Mouse (Mus musculus) brown adipose tissue, adult 24 weeks (tissue): Measurements from ENCODE around the gene Atoh7. TPM values are rescaled to one million over a fixed set of nuclear protein-coding genes. Genes with fewer than 3 reads are reported as not detected.
"Not testable (repeated sequence)": the region's sequence is repeated elsewhere in the genome, so short reads cannot be mapped to it uniquely, and the experiment has no call there.

ENCODE experiments used
- H3K27ac ChIP-seq: fragments of 200-500 bp; replicated peaks from 2 replicates; pipeline ENCODE4 v1.5.1; 2012; ENCODE audit warnings: low read depth, mild to moderate bottlenecking, low read length
- H3K4me1 ChIP-seq: fragments of 200-500 bp; 2 replicates; pipeline ENCODE4 v1.6.1; 2012; ENCODE audit warnings: low read length, mixed read lengths; ENCODE audit not compliant: control insufficient read depth, insufficient read depth, insufficient read length
- H3K4me3 ChIP-seq: fragments of 200-500 bp; 2 replicates; pipeline ENCODE4 v1.5.1; 2012; ENCODE audit warnings: low read depth, mild to moderate bottlenecking, low read length, moderate library complexity; ENCODE audit not compliant: insufficient read depth
- polyA plus RNA-seq: library from polyadenylated mRNA; stranded (reverse); fragments of >200 nt; gene quantifications from 2 replicates; pipeline ENCODE4 v1.2.4, GENCODE M21; 2012; ENCODE audit not compliant: missing spikeins, insufficient read depth, insufficient read length

Gene Atoh7
- polyA plus RNA-seq = not detected in 2 replicates

DNA sequence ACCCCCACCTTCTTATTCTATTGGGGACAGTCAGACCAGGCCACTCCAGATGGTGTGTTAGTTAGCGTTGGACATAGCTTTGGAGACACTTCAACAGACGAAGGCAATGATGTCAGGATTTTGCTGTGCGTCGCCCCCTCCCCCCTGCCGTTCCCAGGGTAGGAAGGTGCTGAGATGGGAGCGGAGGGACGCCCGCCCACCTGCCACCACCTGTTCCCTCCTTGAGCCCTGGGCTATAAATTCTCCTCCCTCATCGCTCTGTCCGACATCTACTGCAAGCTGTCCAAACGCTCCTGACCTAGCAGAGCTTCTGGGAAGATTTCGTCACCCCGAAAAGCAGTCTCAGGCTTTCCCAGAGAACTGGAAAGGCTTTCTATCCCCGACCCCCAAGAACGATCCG is at the start of gene Atoh7:
Gene Atoh7, plus strand, starts transcription at position 131 of the 400 bp plus-strand sequence.
- H3K4me1 ChIP-seq = no peaks in the 10 kb centered on the region
- peak within 1 kb of the TSS; percentile 55 for H3K4me3 ChIP-seq
- no peak within 1 kb of the TSS for H3K27ac ChIP-seq

DNA sequence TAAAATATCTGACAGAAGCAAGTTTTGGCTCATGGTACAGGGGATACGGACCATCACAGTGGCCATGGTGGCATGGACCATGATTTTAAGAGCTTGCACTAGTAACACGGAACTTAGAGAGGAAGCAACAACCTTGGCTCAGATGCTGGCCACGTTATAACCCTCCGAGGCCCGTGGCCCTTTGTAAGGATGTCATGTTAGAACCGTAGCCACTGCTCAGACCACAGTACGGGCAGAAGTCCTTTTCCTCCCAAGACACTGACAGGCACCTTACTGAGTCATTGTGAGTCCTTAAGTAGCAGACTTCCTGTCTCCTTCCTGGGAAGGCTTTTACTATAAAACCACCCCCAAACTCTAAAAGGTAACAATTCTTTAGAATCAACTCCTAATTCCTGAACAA is 48.2 kb upstream of the Atoh7 start:
- Histone ChIP-seq H3K4me3 (no peak overlapping the region), H3K27ac (peak overlapping the region; percentile 28; the same call in 1 of the 2 replicates), H3K4me1 (peaks cover 5% of the 10 kb centered on the region; the same call in 1 of the 2 replicates)

DNA sequence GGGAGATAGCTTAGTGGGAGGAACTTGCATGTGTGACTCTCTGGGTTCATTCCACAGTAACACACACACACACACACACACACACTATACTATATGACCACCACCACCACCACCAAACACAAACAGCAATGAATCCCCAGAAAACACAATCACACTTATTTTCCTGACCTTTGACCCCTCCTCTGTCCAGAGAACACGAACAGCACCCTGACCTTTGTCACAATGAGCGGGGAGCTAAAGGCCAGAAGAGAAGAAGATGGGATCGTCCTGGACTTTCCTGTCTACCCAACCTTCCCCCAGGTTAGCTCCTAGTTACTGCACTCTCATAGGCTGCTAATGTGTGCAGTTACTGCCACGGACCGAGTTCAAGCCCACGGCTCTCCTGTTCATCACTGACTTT is 47.4 kb upstream of the Atoh7 start:
- Histone ChIP-seq H3K27ac (no peak overlapping the region), H3K4me3 (no peak overlapping the region), H3K4me1 (peaks cover 5% of the 10 kb centered on the region; the same call in 1 of the 2 replicates)

DNA sequence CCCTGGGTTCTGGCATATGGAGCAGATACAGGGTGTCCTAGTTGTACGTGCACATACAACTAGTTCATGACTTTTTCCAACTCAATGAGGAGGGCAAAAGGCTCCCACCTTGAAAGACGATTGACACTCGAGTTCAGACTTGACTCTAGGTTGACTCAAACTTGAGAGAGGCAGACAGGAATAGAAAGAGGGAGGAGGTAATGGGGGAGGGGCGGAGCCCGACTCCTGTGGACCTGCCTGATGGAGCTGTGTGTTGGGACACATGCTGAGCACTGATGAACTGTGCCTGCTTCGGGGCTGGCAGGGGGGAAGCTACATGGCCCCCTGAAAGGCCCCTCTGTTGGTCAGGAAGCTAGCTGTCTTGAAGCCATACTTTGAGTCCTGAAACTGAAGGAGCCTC is 46.4 kb upstream of the Atoh7 start:
- Histone ChIP-seq H3K4me3 (no peak overlapping the region), H3K27ac (no peak overlapping the region)

DNA sequence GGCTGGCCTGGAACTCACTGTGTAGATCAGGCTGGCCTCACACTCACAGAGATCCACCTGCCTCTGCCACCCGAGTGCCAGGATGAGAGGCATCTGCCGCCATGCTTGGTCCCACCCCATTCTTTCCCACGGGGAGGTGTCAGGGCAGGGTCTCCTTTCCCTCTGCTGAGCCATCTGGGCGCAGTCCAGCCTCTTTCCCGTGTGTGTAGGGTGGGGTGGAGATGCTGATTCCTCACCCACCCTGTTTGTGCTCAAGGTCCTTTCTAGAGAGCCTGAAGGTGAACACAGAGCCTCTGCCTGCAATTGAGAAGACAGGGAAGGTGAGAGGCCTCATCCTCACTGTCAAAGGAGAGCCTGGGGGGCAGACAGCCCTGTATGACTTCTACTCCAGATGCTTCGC is 45.4 kb upstream of the Atoh7 start:
- not testable (repeated sequence) for H3K27ac ChIP-seq, H3K4me1 ChIP-seq, H3K4me3 ChIP-seq

More for the DNA sequence above, 46.4 kb upstream of the Atoh7 start:
- H3K4me1 ChIP-seq = peaks cover 5% of the 10 kb centered on the region; the same call in 1 of the 2 replicates

DNA sequence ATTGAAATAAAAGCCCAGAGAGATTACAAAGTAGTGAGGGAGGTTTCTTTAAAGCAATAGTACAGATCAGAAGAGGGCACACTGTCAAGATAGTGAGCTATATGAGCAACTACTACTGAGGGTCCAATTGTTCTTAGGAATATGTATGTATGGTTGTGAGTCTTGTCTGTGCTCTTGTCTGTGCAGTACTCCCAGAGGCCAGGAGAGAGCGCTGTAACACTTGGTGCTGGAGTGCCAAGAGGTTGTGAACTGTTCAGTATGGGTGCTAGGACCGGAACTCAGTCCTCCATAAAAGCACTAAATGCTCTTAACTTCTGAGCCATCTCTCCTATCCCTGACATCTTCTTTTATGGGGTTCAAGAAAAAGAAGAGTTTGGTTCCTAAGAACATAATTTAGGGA is 44.9 kb upstream of the Atoh7 start:
- Histone ChIP-seq H3K27ac (no peak overlapping the region), H3K4me1 (peaks cover 5% of the 10 kb centered on the region; the same call in 1 of the 2 replicates)

DNA sequence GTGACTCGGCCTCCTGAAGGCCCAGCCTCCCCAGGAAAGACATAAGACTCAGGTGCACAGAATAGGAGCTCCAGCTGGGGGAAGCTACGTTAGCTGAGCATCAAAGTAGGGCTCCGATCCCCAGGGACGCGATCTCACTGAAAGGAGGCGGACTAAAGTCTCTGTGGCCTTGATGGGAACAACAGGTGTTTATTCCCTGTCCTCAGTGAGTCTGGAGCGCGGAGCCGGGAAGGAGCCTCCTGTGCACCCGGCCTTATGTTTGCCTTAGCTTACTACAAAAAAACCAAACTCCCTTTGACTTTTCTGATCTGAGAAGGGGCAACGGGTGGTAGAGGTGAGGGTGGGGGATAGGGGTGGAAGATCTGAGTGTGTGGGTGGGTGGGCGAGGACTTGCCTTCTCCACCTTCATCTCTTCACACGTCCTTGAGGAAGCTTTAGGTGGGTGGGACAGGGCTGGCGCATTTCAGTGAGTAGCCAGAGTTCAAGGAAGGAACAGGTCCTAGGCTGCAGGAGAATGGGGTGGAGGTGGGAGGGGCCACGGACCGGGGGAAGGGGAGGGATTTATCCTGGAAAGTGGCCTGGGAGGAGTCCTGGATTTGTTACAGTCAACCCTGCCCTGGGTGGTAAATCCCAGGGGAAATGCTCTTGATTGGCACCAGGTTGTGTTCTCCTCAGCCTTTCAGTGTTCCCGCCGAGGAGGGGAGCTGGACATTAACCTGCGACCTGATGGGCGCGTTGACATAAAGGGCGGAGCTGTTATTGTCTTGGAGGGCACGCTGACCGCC is 42.3 kb upstream of the Atoh7 start:
- H3K27ac ChIP-seq = peak overlapping the region; percentile 60
- peak overlapping the region; percentile 12; the same call in 1 of the 2 replicates for H3K4me3 ChIP-seq
- H3K4me1 ChIP-seq = peaks cover 10% of the 10 kb centered on the region

More for the DNA sequence above, 44.9 kb upstream of the Atoh7 start:
- no peak overlapping the region for H3K4me3 ChIP-seq

DNA sequence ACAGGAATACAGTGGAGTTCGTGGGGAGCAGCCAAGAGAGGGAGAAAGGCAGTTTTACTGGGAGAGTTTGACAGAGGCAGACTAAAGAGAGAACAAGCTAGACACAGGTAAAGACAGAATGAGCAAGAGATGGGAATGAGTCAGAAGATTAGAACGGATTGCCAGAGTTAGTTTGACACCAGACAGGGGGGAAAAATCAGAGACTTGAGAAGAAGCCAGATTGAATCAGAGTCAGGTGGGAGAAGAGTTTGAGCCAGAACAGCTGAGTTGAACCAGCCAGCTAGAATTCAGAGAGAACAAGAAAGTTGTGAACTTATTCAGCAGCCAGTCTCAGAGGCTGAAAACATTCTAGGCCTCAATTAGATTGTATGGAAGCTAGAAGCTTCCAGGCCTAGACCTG is 39.6 kb upstream of the Atoh7 start, which contains the start of gene Pbld1:
Gene Pbld1, plus strand, starts transcription at position 301 of the 400 bp plus-strand sequence.
- Histone ChIP-seq H3K4me1 (peaks cover 13% of the 10 kb centered on the region), H3K27ac (peak within 1 kb of the TSS; percentile 84), H3K4me3 (peak within 1 kb of the TSS; percentile 52)

DNA sequence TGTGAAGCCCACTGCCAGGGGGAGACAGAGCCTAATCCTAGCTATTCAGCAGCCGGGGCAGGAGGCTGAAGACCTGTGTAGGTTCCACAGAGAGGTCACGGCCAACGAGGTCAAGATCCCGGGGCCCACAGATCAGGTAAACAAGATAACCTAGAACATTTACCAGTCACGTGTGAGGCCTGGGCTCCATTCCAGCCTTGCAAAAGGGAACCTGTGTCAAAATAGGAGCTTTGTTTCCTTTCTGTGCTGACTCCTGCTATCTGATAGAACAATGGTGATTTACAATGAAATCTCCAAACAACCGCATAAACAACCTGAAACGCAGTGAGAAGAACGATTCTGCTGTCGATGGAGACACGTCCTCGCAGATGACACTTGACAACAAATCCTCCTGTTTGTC is 39.0 kb upstream of the Atoh7 start:
- Histone ChIP-seq H3K4me1 (peaks cover 13% of the 10 kb centered on the region), H3K4me3 (peak overlapping the region; percentile 52), H3K27ac (peak overlapping the region; percentile 84)

DNA sequence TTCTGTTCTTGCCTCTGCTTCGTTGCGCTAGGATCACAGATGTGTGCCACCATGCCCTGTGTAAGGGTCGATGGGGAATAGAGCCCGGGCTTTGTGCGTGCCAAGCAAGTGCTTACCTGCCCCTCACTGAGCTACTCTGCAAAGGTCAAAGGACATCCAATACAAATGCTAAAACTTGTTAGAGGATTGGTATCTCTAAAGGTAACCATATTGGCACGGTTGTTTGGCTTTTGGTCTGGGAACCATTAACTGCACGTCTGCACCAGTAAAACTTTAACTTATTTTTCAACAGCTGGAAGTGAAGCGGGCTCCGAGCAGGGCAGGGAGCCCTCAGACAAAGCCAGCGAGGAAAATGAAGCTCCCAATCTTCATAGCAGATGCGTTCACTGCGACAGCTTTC is 38.2 kb upstream of the Atoh7 start:
- Histone ChIP-seq H3K4me3 (peak overlapping the region; percentile 52; the same call in 1 of the 2 replicates), H3K27ac (no peak overlapping the region; the same call in 1 of the 2 replicates), H3K4me1 (peaks cover 13% of the 10 kb centered on the region)

DNA sequence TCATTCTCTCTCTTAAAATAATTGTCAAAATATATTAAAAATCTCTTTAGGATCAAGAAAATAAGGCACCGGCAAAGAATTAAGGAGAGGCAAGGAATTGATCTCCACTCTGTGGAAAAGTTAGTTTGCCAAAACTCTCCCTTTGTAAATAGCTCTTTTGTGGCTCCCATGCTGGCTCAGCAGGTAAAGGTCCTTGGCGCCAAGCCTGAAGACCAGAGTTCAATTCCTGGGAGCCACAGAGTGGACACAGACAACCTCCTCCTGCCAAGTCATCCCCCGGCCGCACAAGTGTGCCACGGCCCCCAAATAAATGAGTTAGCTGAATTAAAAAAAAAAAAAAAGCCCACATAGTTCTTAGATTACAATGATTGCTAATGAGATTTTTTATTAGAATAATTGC is 36.8 kb upstream of the Atoh7 start:
- H3K4me3 ChIP-seq = no peak overlapping the region
- no peak overlapping the region for H3K27ac ChIP-seq
- peaks cover 13% of the 10 kb centered on the region for H3K4me1 ChIP-seq

DNA sequence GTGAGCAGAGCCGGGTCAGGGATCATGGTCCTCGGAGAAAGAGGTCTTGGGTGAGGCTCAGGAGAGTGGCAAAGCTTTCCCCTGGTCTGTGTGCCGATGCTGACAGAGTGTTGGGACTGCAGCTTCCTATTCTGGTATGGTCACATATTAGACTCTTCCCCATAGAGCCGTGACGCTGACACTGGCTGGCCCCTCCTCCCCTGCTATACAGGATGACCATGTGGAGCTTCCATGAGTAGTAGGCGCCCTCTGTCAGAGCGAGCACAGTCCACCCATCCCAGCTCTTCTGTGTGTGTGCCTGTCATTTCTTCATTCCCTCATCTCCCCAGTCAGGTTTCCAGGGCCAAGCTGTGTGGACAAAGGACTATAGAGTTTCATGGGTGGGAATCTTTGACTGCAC is 36.1 kb upstream of the Atoh7 start:
- Histone ChIP-seq H3K27ac (no peak overlapping the region), H3K4me3 (no peak overlapping the region), H3K4me1 (peaks cover 13% of the 10 kb centered on the region)

DNA sequence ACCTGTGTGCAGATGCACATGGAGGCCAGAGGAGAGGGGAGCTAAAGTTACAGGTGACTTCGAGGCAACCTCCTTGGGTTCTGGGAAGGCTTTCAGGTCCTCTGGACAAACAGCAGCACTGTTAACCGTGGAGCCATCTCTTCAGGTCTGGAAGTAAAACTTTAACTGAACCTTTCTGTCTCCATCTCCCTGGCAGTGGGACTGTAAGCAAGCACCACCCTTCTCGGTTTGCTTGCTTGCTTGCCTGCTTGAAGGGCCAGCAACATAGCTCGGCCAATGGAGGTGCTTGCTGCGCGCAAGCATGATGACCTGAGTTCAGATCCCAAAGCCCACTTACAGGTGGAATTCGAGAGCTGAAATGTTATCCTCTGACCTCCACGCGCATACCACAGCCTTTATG is 34.9 kb upstream of the Atoh7 start:
- no peak overlapping the region for H3K4me3 ChIP-seq
- no peak overlapping the region for H3K27ac ChIP-seq
- H3K4me1 ChIP-seq = peaks cover 13% of the 10 kb centered on the region

DNA sequence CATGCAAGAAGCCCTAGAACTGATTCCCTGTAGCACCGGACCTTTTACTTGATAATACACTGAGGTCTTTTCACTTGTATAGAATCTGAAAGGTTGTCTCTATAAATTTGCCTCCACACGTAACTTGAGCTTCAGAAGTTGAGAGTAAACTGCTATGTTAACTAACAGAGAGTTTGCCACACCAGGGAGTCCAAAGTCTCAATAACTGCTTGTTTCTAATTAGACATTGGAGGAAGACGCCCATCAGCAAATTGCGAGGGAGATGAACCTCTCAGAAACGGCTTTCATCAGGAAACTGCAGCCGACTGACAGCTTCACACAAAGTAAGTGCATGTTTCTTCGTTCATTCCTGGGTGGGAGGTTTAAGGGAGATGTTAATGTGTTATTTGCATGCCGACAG is 33.9 kb upstream of the Atoh7 start:
- H3K4me1 ChIP-seq = peaks cover 9% of the 10 kb centered on the region
- no peak overlapping the region for H3K27ac ChIP-seq
- H3K4me3 ChIP-seq = no peak overlapping the region

DNA sequence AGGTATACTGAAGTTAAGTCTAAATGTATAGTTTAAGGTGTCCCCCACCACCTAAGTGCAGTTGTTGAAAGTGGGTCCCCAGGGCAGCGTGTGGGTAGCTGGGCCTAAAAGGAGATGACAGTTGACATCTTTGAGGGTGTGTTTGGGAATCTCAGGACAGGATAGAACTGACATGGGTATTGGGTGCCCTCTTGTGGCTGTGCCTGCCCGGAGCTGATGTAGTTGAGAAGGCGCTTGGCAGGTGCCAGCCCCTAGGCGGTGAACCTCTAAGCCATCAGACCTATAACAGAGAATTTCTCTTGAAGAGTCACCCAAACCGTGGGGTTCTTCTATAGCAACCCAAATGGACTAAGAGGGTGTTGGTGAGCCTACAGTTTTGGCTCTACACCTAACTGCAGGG is 33.5 kb upstream of the Atoh7 start:
- peaks cover 9% of the 10 kb centered on the region for H3K4me1 ChIP-seq
- no peak overlapping the region for H3K27ac ChIP-seq
- H3K4me3 ChIP-seq = no peak overlapping the region

DNA sequence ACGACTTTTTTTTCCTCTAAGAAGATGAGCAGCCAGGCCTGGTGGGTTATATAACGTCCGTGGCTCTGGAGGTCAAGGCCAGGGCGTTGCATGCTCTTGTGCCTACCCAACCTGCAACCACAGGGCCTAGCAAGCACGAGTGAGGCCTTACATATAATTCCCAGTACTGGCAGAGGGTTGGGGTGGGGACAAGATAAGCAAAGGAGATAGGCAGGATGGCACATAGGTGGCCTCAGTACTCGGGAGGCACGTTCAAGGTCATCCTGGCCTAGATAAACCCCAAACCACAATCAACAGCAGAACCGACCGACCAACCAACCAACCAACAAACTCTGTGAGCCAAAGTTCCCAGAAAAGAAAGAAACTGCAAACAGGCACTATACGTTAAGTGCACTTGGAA is 13.1 kb upstream of the Atoh7 start:
- H3K4me3 ChIP-seq = no peak overlapping the region
- H3K27ac ChIP-seq = no peak overlapping the region
- no peaks in the 10 kb centered on the region for H3K4me1 ChIP-seq
